Mouse (Mus musculus): ENCODE measurements at regions not wholly inside any gene's neighbourhood (a gene's known extent, or its start where the extent isn't known, plus 50 kb on each side); places are given as distances from the start of the nearest gene placed in this dataset.

GRCm38 (mm10) chr13:34408669-34409055, 63.7 kb upstream of the Slc22a23 start:
- no peaks in the 10 kb centered on the region for H3K4me1 ChIP-seq (ENCODE audit: control insufficient read depth, insufficient read depth, low read length)
- H3K4me3 ChIP-seq (ENCODE audit: low read depth, low read length): no peak overlapping the region
- no peak overlapping the region for H3K4me2 ChIP-seq (ENCODE audit: low read depth, low read length)
- no peak for ATAC-seq (ENCODE audit: low read depth)
- H3K27ac ChIP-seq (ENCODE audit: low read depth, low read length): no peak overlapping the region
- no peak overlapping the region for H3K9ac ChIP-seq (replicated peaks; ENCODE audit: low read depth, low read length)
- H3K36me3 ChIP-seq (ENCODE audit: control insufficient read depth, insufficient read depth, low read length): no peaks in the 10 kb centered on the region
- 37% methylated on average over 2 of the region's 2 CpGs for WGBS
- H3K9me3 ChIP-seq (ENCODE audit: control insufficient read depth, low read length): no peaks in the 10 kb centered on the region
- H3K27me3 ChIP-seq (ENCODE audit: control insufficient read depth, insufficient read depth, low read length): no peaks in the 10 kb centered on the region

DNA sequence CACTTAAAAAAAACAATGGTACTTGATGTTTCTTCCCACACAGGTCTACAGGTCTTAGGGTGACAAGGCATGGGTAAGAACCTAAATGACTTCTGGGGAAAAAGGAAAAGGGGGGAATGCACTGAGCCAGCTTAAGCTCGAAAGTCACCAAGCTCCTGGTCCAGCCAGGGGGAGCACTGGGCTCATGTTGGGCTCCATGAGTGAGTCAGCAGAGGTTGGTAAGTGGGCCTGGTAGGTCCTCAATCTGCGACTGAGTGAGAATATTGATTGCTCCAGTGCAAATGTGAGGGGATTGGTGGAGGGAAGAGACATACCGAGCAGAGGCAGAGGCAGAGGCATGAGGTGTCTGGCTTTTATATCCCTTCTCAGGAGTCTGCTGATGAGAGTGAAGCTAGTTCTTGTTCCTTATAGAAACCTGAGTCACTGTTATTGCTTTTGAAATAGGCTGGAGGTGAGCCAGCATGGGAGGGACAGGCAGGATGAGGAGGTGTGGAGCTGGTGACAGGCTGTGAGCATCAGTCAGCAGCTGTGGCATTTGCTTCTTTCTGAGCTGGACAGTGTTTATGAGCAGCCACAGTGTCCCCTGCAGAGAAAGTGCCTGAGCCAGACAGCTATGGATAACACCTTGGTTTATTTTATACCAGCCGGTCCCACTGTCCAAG, 63.2 kb upstream of the Slc22a23 start:
- no peak for ATAC-seq (ENCODE audit: low read depth)
- H3K9me3 ChIP-seq (ENCODE audit: control insufficient read depth, low read length): no peaks in the 10 kb centered on the region
- no peak overlapping the region for H3K9ac ChIP-seq (replicated peaks; ENCODE audit: low read depth, low read length)
- no peaks in the 10 kb centered on the region for H3K27me3 ChIP-seq (ENCODE audit: control insufficient read depth, insufficient read depth, low read length)
- H3K4me2 ChIP-seq (ENCODE audit: low read depth, low read length): no peak overlapping the region
- no peak overlapping the region for H3K4me3 ChIP-seq (ENCODE audit: low read depth, low read length)
- H3K4me1 ChIP-seq (ENCODE audit: control insufficient read depth, insufficient read depth, low read length): no peaks in the 10 kb centered on the region
- no peak overlapping the region for H3K27ac ChIP-seq (ENCODE audit: low read depth, low read length)
- WGBS: 77% methylated on average over 4 of the region's 4 CpGs
- no peaks in the 10 kb centered on the region for H3K36me3 ChIP-seq (ENCODE audit: control insufficient read depth, insufficient read depth, low read length)

DNA sequence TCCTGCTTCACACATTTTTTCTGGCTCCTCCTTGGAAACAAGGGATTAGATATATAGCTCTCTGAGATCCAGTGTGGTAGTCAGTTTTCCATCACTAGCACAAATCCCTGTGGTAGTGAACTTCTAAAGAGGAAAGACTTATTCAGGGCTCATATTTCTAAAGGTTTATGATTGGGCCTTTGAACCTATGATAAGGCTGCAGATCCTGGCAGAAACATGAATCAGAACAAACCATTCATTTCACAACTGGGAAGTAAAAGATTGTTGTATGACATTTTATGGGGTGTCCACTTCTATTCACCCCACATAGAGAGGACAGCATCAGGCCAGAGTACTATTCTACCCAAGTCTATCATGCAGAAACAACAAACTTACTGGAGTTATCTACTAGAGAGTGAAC, 61.3 kb upstream of the Slc22a23 start:
- Histone ChIP-seq H3K36me3 (ENCODE audit: control insufficient read depth, insufficient read depth, low read length) (no peaks in the 10 kb centered on the region), H3K4me1 (ENCODE audit: control insufficient read depth, insufficient read depth, low read length) (no peaks in the 10 kb centered on the region), H3K4me3 (ENCODE audit: low read depth, low read length) (no peak overlapping the region), H3K27me3 (ENCODE audit: control insufficient read depth, insufficient read depth, low read length) (no peaks in the 10 kb centered on the region), H3K9ac (replicated peaks; ENCODE audit: low read depth, low read length) (no peak overlapping the region), H3K9me3 (ENCODE audit: control insufficient read depth, low read length) (no peaks in the 10 kb centered on the region), H3K27ac (ENCODE audit: low read depth, low read length) (no peak overlapping the region), H3K4me2 (ENCODE audit: low read depth, low read length) (no peak overlapping the region)
- no peak for ATAC-seq (ENCODE audit: low read depth)

- Histone ChIP-seq H3K27ac (ENCODE audit: low read depth, low read length) (no peak overlapping the region), H3K4me2 (ENCODE audit: low read depth, low read length) (no peak overlapping the region), H3K9me3 (ENCODE audit: control insufficient read depth, low read length) (no peaks in the 10 kb centered on the region), H3K36me3 (ENCODE audit: control insufficient read depth, insufficient read depth, low read length) (no peaks in the 10 kb centered on the region), H3K4me1 (ENCODE audit: control insufficient read depth, insufficient read depth, low read length) (no peaks in the 10 kb centered on the region), H3K4me3 (ENCODE audit: low read depth, low read length) (no peak overlapping the region), H3K27me3 (ENCODE audit: control insufficient read depth, insufficient read depth, low read length) (no peaks in the 10 kb centered on the region), H3K9ac (replicated peaks; ENCODE audit: low read depth, low read length) (no peak overlapping the region)
- ATAC-seq (ENCODE audit: low read depth): no peak
- WGBS: 93% methylated on average over 1 of the region's 1 CpGs
Measured at GRCm38 (mm10) chr13:34402631-34403030, 57.6 kb upstream of the Slc22a23 start.

GRCm38 (mm10) chr13:34401031-34401430, 56.0 kb upstream of the Slc22a23 start:
- no peak for ATAC-seq (ENCODE audit: low read depth)
- H3K9me3 ChIP-seq (ENCODE audit: control insufficient read depth, low read length): no peaks in the 10 kb centered on the region
- H3K4me1 ChIP-seq (ENCODE audit: control insufficient read depth, insufficient read depth, low read length): no peaks in the 10 kb centered on the region
- H3K36me3 ChIP-seq (ENCODE audit: control insufficient read depth, insufficient read depth, low read length): no peaks in the 10 kb centered on the region
- no peak overlapping the region for H3K27ac ChIP-seq (ENCODE audit: low read depth, low read length)
- H3K4me3 ChIP-seq (ENCODE audit: low read depth, low read length): no peak overlapping the region
- H3K4me2 ChIP-seq (ENCODE audit: low read depth, low read length): no peak overlapping the region
- WGBS: 82% methylated on average over 2 of the region's 2 CpGs
- H3K9ac ChIP-seq (replicated peaks; ENCODE audit: low read depth, low read length): no peak overlapping the region
- H3K27me3 ChIP-seq (ENCODE audit: control insufficient read depth, insufficient read depth, low read length): no peaks in the 10 kb centered on the region

- Histone ChIP-seq H3K9me3 (ENCODE audit: control insufficient read depth, low read length) (no peaks in the 10 kb centered on the region), H3K4me3 (ENCODE audit: low read depth, low read length) (no peak overlapping the region), H3K27ac (ENCODE audit: low read depth, low read length) (no peak overlapping the region), H3K36me3 (ENCODE audit: control insufficient read depth, insufficient read depth, low read length) (no peaks in the 10 kb centered on the region), H3K27me3 (ENCODE audit: control insufficient read depth, insufficient read depth, low read length) (no peaks in the 10 kb centered on the region), H3K9ac (replicated peaks; ENCODE audit: low read depth, low read length) (no peak overlapping the region), H3K4me1 (ENCODE audit: control insufficient read depth, insufficient read depth, low read length) (no peaks in the 10 kb centered on the region), H3K4me2 (ENCODE audit: low read depth, low read length) (no peak overlapping the region)
- no peak for ATAC-seq (ENCODE audit: low read depth)
- WGBS: 76% methylated on average over 3 of the region's 3 CpGs
Measured at GRCm38 (mm10) chr13:34398847-34399246, 53.9 kb upstream of the Slc22a23 start.

- WGBS: 34% methylated on average over 10 of the region's 10 CpGs
- H3K27ac ChIP-seq (ENCODE audit: low read depth, low read length): no peak overlapping the region
- ATAC-seq (ENCODE audit: low read depth): no peak
- no peaks in the 10 kb centered on the region for H3K4me1 ChIP-seq (ENCODE audit: control insufficient read depth, insufficient read depth, low read length)
- H3K9ac ChIP-seq (replicated peaks; ENCODE audit: low read depth, low read length): no peak overlapping the region
- H3K36me3 ChIP-seq (ENCODE audit: control insufficient read depth, insufficient read depth, low read length): no peaks in the 10 kb centered on the region
- no peaks in the 10 kb centered on the region for H3K27me3 ChIP-seq (ENCODE audit: control insufficient read depth, insufficient read depth, low read length)
- no peaks in the 10 kb centered on the region for H3K9me3 ChIP-seq (ENCODE audit: control insufficient read depth, low read length)
- no peak overlapping the region for H3K4me2 ChIP-seq (ENCODE audit: low read depth, low read length)
- H3K4me3 ChIP-seq (ENCODE audit: low read depth, low read length): no peak overlapping the region
Measured at GRCm38 (mm10) chr13:34398061-34398787, 53.2 kb upstream of the Slc22a23 start.

DNA sequence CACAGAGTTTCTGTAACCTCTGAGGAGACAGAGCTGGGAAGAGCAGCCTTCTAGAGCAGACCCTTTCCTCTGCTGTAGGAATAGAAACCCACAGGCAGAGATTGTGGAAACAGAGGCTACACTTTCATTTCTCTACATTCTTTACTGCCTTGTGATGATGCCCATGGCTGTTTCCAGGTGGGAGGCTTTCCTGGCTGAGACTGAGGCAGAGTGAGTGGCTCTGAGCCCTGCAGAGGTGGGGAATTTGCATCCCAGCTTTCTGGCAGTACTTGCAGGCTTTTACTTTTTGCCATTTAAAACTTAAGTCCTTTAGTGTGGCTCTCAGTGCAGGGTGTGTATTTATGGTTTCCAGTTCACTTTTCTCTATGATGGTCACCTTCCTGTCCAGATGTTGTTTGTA, 50.5 kb upstream of the Slc22a23 start:
- no peak overlapping the region for H3K9ac ChIP-seq (replicated peaks; ENCODE audit: low read depth, low read length)
- no peak overlapping the region for H3K4me2 ChIP-seq (ENCODE audit: low read depth, low read length)
- H3K4me1 ChIP-seq (ENCODE audit: control insufficient read depth, insufficient read depth, low read length): no peaks in the 10 kb centered on the region
- no peak for ATAC-seq (ENCODE audit: low read depth)
- no peaks in the 10 kb centered on the region for H3K36me3 ChIP-seq (ENCODE audit: control insufficient read depth, insufficient read depth, low read length)
- H3K27me3 ChIP-seq (ENCODE audit: control insufficient read depth, insufficient read depth, low read length): no peaks in the 10 kb centered on the region
- H3K27ac ChIP-seq (ENCODE audit: low read depth, low read length): no peak overlapping the region
- H3K4me3 ChIP-seq (ENCODE audit: low read depth, low read length): no peak overlapping the region
- H3K9me3 ChIP-seq (ENCODE audit: control insufficient read depth, low read length): no peaks in the 10 kb centered on the region

DNA sequence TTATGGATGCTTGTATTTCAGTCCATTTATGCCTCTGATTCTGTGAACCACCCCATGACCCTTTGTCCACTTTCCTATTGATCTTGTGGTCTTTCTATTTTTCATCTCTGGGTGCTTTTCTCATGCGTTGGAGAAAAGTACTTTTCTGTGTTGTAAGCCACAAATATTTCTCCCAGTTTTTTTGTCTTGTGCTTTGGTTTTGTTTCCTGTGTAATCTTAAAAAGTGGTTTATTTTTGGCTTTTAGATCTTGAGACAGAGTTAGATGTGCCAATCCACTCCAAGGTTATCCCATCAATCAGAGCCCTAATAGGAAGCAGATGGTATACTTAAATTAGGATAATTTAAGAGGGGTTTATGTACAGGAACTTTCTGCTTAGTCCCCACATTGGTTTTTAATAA, 50.0 kb upstream of the Slc22a23 start:
- Histone ChIP-seq H3K4me1 (ENCODE audit: control insufficient read depth, insufficient read depth, low read length) (no peaks in the 10 kb centered on the region), H3K4me2 (ENCODE audit: low read depth, low read length) (no peak overlapping the region), H3K27ac (ENCODE audit: low read depth, low read length) (no peak overlapping the region), H3K27me3 (ENCODE audit: control insufficient read depth, insufficient read depth, low read length) (no peaks in the 10 kb centered on the region), H3K36me3 (ENCODE audit: control insufficient read depth, insufficient read depth, low read length) (no peaks in the 10 kb centered on the region), H3K9me3 (ENCODE audit: control insufficient read depth, low read length) (no peaks in the 10 kb centered on the region), H3K9ac (replicated peaks; ENCODE audit: low read depth, low read length) (no peak overlapping the region), H3K4me3 (ENCODE audit: low read depth, low read length) (no peak overlapping the region)
- WGBS: 83% methylated on average over 1 of the region's 1 CpGs
- no peak for ATAC-seq (ENCODE audit: low read depth)

Measured in neural tube, embryonic 14.5 days (tissue).